Mouse (Mus musculus) midbrain, postnatal 0 days (tissue): ENCODE measurements around the gene Zfp553. TPM values are rescaled to one million over a fixed set of nuclear protein-coding genes. Genes with fewer than 3 reads are reported as not detected.

Source experiments
- ATAC-seq: fragments of 200-750 bp; cut with Nextera tagmentation; 2 replicates; pipeline ENCODE4 v1.8.0; 2017; ENCODE audit warnings: moderate number of reproducible peaks, mild to moderate bottlenecking, moderate TSS enrichment, moderate library complexity; ENCODE audit not compliant: low FRiP score
- DNase-seq: peaks from one replicate; pipeline ENCODE4 v3.0.0-alpha.2; 2015; ENCODE audit warnings: low spot score
- H3K27ac ChIP-seq: fragments of 300-500 bp; sonication (generic); 2 replicates; pipeline ENCODE4 v1.5.1; 2014; ENCODE audit warnings: low read depth, mild to moderate bottlenecking, low read length, mixed read lengths
- H3K27me3 ChIP-seq: fragments of 300-500 bp; sonication (generic); 2 replicates; pipeline ENCODE4 v1.6.1; 2014; ENCODE audit warnings: low read length, control low read depth, mixed read lengths; ENCODE audit not compliant: insufficient read depth
- H3K36me3 ChIP-seq: fragments of 300-500 bp; sonication (generic); 2 replicates; pipeline ENCODE4 v1.6.1; 2014; ENCODE audit warnings: low read length, control low read depth, mixed read lengths; ENCODE audit not compliant: insufficient read depth
- H3K4me1 ChIP-seq: fragments of 300-500 bp; sonication (generic); 2 replicates; pipeline ENCODE4 v1.6.1; 2014; ENCODE audit warnings: mild to moderate bottlenecking, control low read depth, antibody characterized with exemption, low read length, mixed read lengths; ENCODE audit not compliant: insufficient read depth
- H3K4me2 ChIP-seq: fragments of 300-500 bp; sonication (generic); 2 replicates; pipeline ENCODE4 v1.6.1; 2014; ENCODE audit warnings: low read depth, mild to moderate bottlenecking, low read length, mixed read lengths; ENCODE audit not compliant: poor library complexity, severe bottlenecking
- H3K4me3 ChIP-seq: fragments of 300-500 bp; sonication (generic); 2 replicates; pipeline ENCODE4 v1.5.1; 2014; ENCODE audit warnings: low read depth, mild to moderate bottlenecking, low read length, moderate library complexity
- H3K9ac ChIP-seq: fragments of 300-500 bp; sonication (generic); replicated peaks from 2 replicates; pipeline ENCODE4 v1.6.1; 2014; ENCODE audit warnings: mild to moderate bottlenecking, low read length, moderate library complexity, mixed read lengths; ENCODE audit not compliant: poor library complexity, severe bottlenecking
- H3K9me3 ChIP-seq: fragments of 300-500 bp; sonication (generic); 2 replicates; pipeline ENCODE4 v1.6.1; 2016; ENCODE audit warnings: low read length, control low read depth
- CTCF ChIP-seq: IDR thresholded peaks from 2 replicates; pipeline ENCODE4 v1.5.1; 2016; ENCODE audit warnings: antibody characterized with exemption, mild to moderate bottlenecking
- WGBS: fragments of 180-500 bp; shearing (Covaris S2); extraction: QIAGEN DNeasy Blood & Tissue Kit; methylation state at CpG from one replicate; pipeline ENCODE4 v1.1.7; 2014; 5-methylcytosine and 5-hydroxymethylcytosine counted together
- polyA plus RNA-seq: library from polyadenylated mRNA; unstranded; fragments of >200 nt; fragmentation: Nextera tagmentation; extraction: Ambion mirVana; gene quantifications from 2 replicates; pipeline ENCODE4 v1.2.1, GENCODE M21; 2015
- total RNA-seq: library from RNA; depleted of rRNA; stranded (reverse); fragments of >200 nt; gene quantifications from 2 replicates; pipeline ENCODE4 v1.2.3, GENCODE M21; 2014

The Zfp553 gene
- total and polyA plus RNA-seq, 2 experiments from 2014 or later: 32.3 to 37.4 TPM

GRCm38 (mm10) chr7:127213485-127213884 is 19.4 kb upstream of the Zfp553 start:
- Histone ChIP-seq H3K9ac (no peak overlapping the region), H3K4me1 (no peaks in the 10 kb centered on the region), H3K27ac (no peak overlapping the region), H3K4me2 (no peak overlapping the region), H3K27me3 (no peaks in the 10 kb centered on the region), H3K4me3 (no peak overlapping the region), H3K9me3 (no peaks in the 10 kb centered on the region), H3K36me3 (no peaks in the 10 kb centered on the region)
- 38% methylated on average over 7 of the region's 7 CpGs for WGBS
- peak; percentile 68 for TF ChIP-seq CTCF
- ATAC-seq: no peak
- peak; percentile 19 for DNase-seq

- WGBS: 53% methylated on average over 12 of the region's 12 CpGs
These were observed 18.9 kb upstream of the Zfp553 start for GRCm38 (mm10) chr7:127213930-127214329.

GRCm38 (mm10) chr7:127214521-127214920 is 18.3 kb upstream of the Zfp553 start:
- H3K9me3 ChIP-seq: no peaks in the 10 kb centered on the region
- peak overlapping the region; percentile 44 for H3K4me2 ChIP-seq
- 39% methylated on average over 21 of the region's 21 CpGs for WGBS
- TF ChIP-seq CTCF: no peak
- DNase-seq (no peak), ATAC-seq (no peak)
- H3K27me3 ChIP-seq: no peaks in the 10 kb centered on the region
- H3K4me1 ChIP-seq: no peaks in the 10 kb centered on the region
- no peaks in the 10 kb centered on the region for H3K36me3 ChIP-seq
- no peak overlapping the region for H3K9ac ChIP-seq
- no peak overlapping the region for H3K4me3 ChIP-seq
- no peak overlapping the region for H3K27ac ChIP-seq

More at GRCm38 (mm10) chr7:127213930-127214329, 18.9 kb upstream of the Zfp553 start:
- Histone ChIP-seq H3K4me1 (no peaks in the 10 kb centered on the region), H3K9ac (no peak overlapping the region), H3K36me3 (no peaks in the 10 kb centered on the region), H3K4me2 (no peak overlapping the region), H3K27ac (no peak overlapping the region), H3K9me3 (no peaks in the 10 kb centered on the region), H3K27me3 (no peaks in the 10 kb centered on the region), H3K4me3 (no peak overlapping the region)
- TF ChIP-seq CTCF: no peak
- ATAC-seq (no peak), DNase-seq (no peak)

- no peaks in the 10 kb centered on the region for H3K27me3 ChIP-seq
- no peak for ATAC-seq
- H3K9me3 ChIP-seq: no peaks in the 10 kb centered on the region
- H3K27ac ChIP-seq: no peak overlapping the region
- 26% methylated on average over 33 of the region's 33 CpGs for WGBS
- peak; percentile 82 for TF ChIP-seq CTCF
- no peaks in the 10 kb centered on the region for H3K4me1 ChIP-seq
- peak overlapping the region; percentile 20; the same call in 1 of the 2 replicates for H3K4me3 ChIP-seq
- H3K36me3 ChIP-seq: no peaks in the 10 kb centered on the region
- DNase-seq: peak; percentile 71
- peak overlapping the region; percentile 44 for H3K4me2 ChIP-seq
- H3K9ac ChIP-seq: no peak overlapping the region
These were observed 17.6 kb upstream of the Zfp553 start for GRCm38 (mm10) chr7:127214981-127215871.

- 98% methylated on average over 5 of the region's 5 CpGs for WGBS
- no peaks in the 10 kb centered on the region for H3K36me3 ChIP-seq
- no peak overlapping the region for H3K9ac ChIP-seq
- DNase-seq: no peak
- no peak overlapping the region for H3K27ac ChIP-seq
- ATAC-seq: no peak
- no peaks in the 10 kb centered on the region for H3K4me1 ChIP-seq
- H3K9me3 ChIP-seq: no peaks in the 10 kb centered on the region
- no peak overlapping the region for H3K4me3 ChIP-seq
- no peaks in the 10 kb centered on the region for H3K27me3 ChIP-seq
- H3K4me2 ChIP-seq: no peak overlapping the region
- no peak for TF ChIP-seq CTCF
These were observed 16.6 kb upstream of the Zfp553 start for GRCm38 (mm10) chr7:127216307-127216706.

- Histone ChIP-seq H3K4me1 (no peaks in the 10 kb centered on the region), H3K9ac (no peak overlapping the region), H3K27ac (no peak overlapping the region), H3K27me3 (no peaks in the 10 kb centered on the region), H3K4me2 (no peak overlapping the region), H3K9me3 (no peaks in the 10 kb centered on the region), H3K36me3 (no peaks in the 10 kb centered on the region), H3K4me3 (no peak overlapping the region)
- no peak for TF ChIP-seq CTCF
- WGBS: 95% methylated on average over 6 of the region's 6 CpGs
- DNase-seq (no peak), ATAC-seq (no peak)
These were observed 15.4 kb upstream of the Zfp553 start for GRCm38 (mm10) chr7:127217475-127217874.
